Mouse (Mus musculus) lung, postnatal 0 days (tissue): ENCODE measurements around the gene Ap5b1.

Experiments used
- CTCF ChIP-seq: IDR thresholded peaks from 2 replicates; pipeline ENCODE4 v1.5.1; 2016; ENCODE audit warnings: antibody characterized with exemption, mild to moderate bottlenecking
- EP300 ChIP-seq: IDR thresholded peaks from 2 replicates; pipeline ENCODE4 v1.6.1; 2016; ENCODE audit warnings: antibody characterized with exemption, mild to moderate bottlenecking, control low read depth

- no peak for TF ChIP-seq CTCF
- TF ChIP-seq EP300 = no peak
Measured at GRCm38 (mm10) chr19:5558770-5559169, 9.1 kb upstream of the Ap5b1 start.
